Mouse (Mus musculus): ENCODE results near the gene Gm20388.

- TF ChIP-seq CTCF (IDR thresholded peaks at IDR 0.05; ENCODE audit: borderline replicate concordance, extremely low read depth, insufficient read depth, insufficient read length) (no peak), POLR2A (IDR thresholded peaks at IDR 0.05; ENCODE audit: borderline replicate concordance, extremely low read depth, insufficient read depth, insufficient read length, poor library complexity, severe bottlenecking) (no peak)
These were observed 1415.7 kb downstream of the Gm20388 start for GRCm38 (mm10) chr8:121326164-121326910.

Data from brain, embryonic 14.5 days (tissue).